16 mouse cellular contexts compared by ENCODE assay signal in the genomic region with DNA sequence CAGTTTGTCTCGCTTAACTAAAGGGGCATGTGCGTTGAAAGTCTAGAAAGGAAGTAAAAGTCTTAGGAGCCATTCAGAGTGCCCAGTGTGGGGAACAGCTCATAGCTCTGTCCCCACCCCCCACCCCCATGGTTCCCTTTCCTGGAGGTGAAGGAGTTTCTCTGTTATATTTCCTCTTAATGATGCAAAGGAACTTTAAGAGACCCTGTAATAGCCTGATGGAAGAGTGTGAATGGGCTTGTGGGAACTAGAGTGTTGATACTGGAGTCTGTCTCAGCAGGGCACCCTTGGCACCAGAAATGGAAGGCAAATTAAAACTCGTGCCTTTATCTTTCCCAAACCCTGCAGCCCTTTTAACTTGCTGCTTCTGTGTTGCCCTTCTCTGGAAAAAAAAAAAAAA. TPM values are rescaled to one million over a fixed set of nuclear protein-coding genes. Genes with fewer than 3 reads are reported as not detected.
A peak's percentile ranks its signal among the peaks of the same experiment; 100 is the strongest.
DNase-seq lines count a peak whose midpoint lies in the region; ATAC-seq and TF ChIP-seq lines count a peak whose summit lies in the region.
"Had no signal": no experiment of that assay in that cellular context is flagged by ENCODE, and none has a peak within 500 bp of the region (broad histone marks: within the 10 kb centered on the region; RNA-seq: fewer than 3 reads in every experiment).

No protein-coding gene starts in this region.

- H3K4me3 ChIP-seq in midbrain, embryonic 16.5 days (ENCODE audit: low read depth, low read length): no peak overlapping the region
- no peak overlapping the region for H3K4me3 ChIP-seq in midbrain, embryonic 14.5 days (replicated peaks; ENCODE audit: low read depth, low read length)
- H3K4me3 ChIP-seq in embryonic facial prominence, embryonic 14.5 days (ENCODE audit: low read depth, low read length): no peak overlapping the region
- no peak overlapping the region for H3K4me3 ChIP-seq in stomach, postnatal 0 days (ENCODE audit: low read depth, low read length)
- H3K4me3 ChIP-seq: erythroblast, embryonic 14.5 days had no signal

- no peak overlapping the region for H3K9ac ChIP-seq in midbrain, embryonic 16.5 days (ENCODE audit: low read depth, low read length)
- H3K9ac ChIP-seq in midbrain, embryonic 14.5 days (replicated peaks; ENCODE audit: low read length): no peak overlapping the region
- no peak overlapping the region for H3K9ac ChIP-seq in embryonic facial prominence, embryonic 14.5 days (ENCODE audit: low read depth, low read length)
- no peak overlapping the region for H3K9ac ChIP-seq in stomach, postnatal 0 days (ENCODE audit: low read length)

- no peak for TF ChIP-seq EP300 in stomach, postnatal 0 days (optimal IDR thresholded peaks at IDR 0.05)

- H3K4me1 ChIP-seq in midbrain, embryonic 16.5 days (ENCODE audit: control insufficient read depth, insufficient read depth, low read length): no peaks in the 10 kb centered on the region
- H3K4me1 ChIP-seq in midbrain, embryonic 14.5 days (ENCODE audit: control insufficient read depth, insufficient read depth, low read length): no peaks in the 10 kb centered on the region
- peaks cover 6% of the 10 kb centered on the region; the same call in 1 of the 2 replicates for H3K4me1 ChIP-seq in embryonic facial prominence, embryonic 14.5 days (ENCODE audit: control insufficient read depth, insufficient read depth, low read length)
- no peaks in the 10 kb centered on the region for H3K4me1 ChIP-seq in stomach, postnatal 0 days (replicated peaks; ENCODE audit: control insufficient read depth, insufficient read depth)

- 29% methylated on average over 3 of the region's 3 CpGs for WGBS in midbrain, embryonic 16.5 days
- WGBS in midbrain, embryonic 14.5 days: 35% methylated on average over 3 of the region's 3 CpGs
- whole genome bisulfite sequencing in embryonic facial prominence, embryonic 14.5 days: 24% methylated on average over 3 of the region's 3 CpGs
- 38% methylated on average over 3 of the region's 3 CpGs for WGBS in stomach, postnatal 0 days

- H3K36me3 ChIP-seq in midbrain, embryonic 16.5 days (ENCODE audit: control insufficient read depth, insufficient read depth, low read length): peaks cover 5% of the 10 kb centered on the region; the same call in 1 of the 2 replicates
- peaks cover 14% of the 10 kb centered on the region for H3K36me3 ChIP-seq in midbrain, embryonic 14.5 days (ENCODE audit: control insufficient read depth, insufficient read depth, low read length)
- H3K36me3 ChIP-seq in embryonic facial prominence, embryonic 14.5 days (ENCODE audit: control insufficient read depth, insufficient read depth, low read length): peaks cover 12% of the 10 kb centered on the region
- peaks cover 4% of the 10 kb centered on the region; the same call in 1 of the 2 replicates for H3K36me3 ChIP-seq in stomach, postnatal 0 days (ENCODE audit: control insufficient read depth, insufficient read depth, low read length)

- TF ChIP-seq CTCF in stomach, postnatal 0 days (IDR thresholded peaks at IDR 0.05; ENCODE audit: low read depth): no peak

- no peaks in the 10 kb centered on the region for H3K27me3 ChIP-seq in midbrain, embryonic 16.5 days (ENCODE audit: control insufficient read depth, insufficient read depth, low read depth, low read length)
- H3K27me3 ChIP-seq in midbrain, embryonic 14.5 days (ENCODE audit: control insufficient read depth, insufficient read depth, low read length): no peaks in the 10 kb centered on the region
- H3K27me3 ChIP-seq in embryonic facial prominence, embryonic 14.5 days (replicated peaks; ENCODE audit: control insufficient read depth, insufficient read depth, low read length): no peaks in the 10 kb centered on the region
- H3K27me3 ChIP-seq in stomach, postnatal 0 days (ENCODE audit: control insufficient read depth, insufficient read depth, low read length): no peaks in the 10 kb centered on the region

- H3K27ac ChIP-seq in midbrain, embryonic 16.5 days (ENCODE audit: low read length): peak overlapping the region; percentile 38; the same call in 1 of the 2 replicates
- H3K27ac ChIP-seq in midbrain, embryonic 14.5 days (replicated peaks; ENCODE audit: low read depth, low read length): no peak overlapping the region
- peak overlapping the region; percentile 35 for H3K27ac ChIP-seq in embryonic facial prominence, embryonic 14.5 days (replicated peaks; ENCODE audit: low read depth, low read length)
- H3K27ac ChIP-seq in stomach, postnatal 0 days (replicated peaks): peak overlapping the region; percentile 31

- ATAC-seq in midbrain, embryonic 16.5 days: no peak
- ATAC-seq in midbrain, embryonic 14.5 days (ENCODE audit: low FRiP score, low TSS enrichment): no peak
- ATAC-seq in embryonic facial prominence, embryonic 14.5 days (ENCODE audit: low read depth): no peak
- peak; percentile 90 for ATAC-seq in granulocyte monocyte progenitor cell, adult 5-6 weeks (replicated peaks; ENCODE audit: poor library complexity, severe bottlenecking)
- no peak for ATAC-seq in stomach, postnatal 0 days (ENCODE audit: low FRiP score, low TSS enrichment)

- H3K4me2 ChIP-seq in midbrain, embryonic 16.5 days (ENCODE audit: low read length): no peak overlapping the region
- no peak overlapping the region for H3K4me2 ChIP-seq in midbrain, embryonic 14.5 days (ENCODE audit: low read length)
- H3K4me2 ChIP-seq in embryonic facial prominence, embryonic 14.5 days (ENCODE audit: low read depth, low read length): 0 out of 2 replicates have a peak overlapping the region, but pooled peaks have one; percentile 2
- no peak overlapping the region for H3K4me2 ChIP-seq in stomach, postnatal 0 days (replicated peaks; ENCODE audit: low read depth)

- no peaks in the 10 kb centered on the region for H3K9me3 ChIP-seq in midbrain, embryonic 16.5 days (replicated peaks; ENCODE audit: control insufficient read depth, low read length, poor library complexity, severe bottlenecking)
- no peaks in the 10 kb centered on the region for H3K9me3 ChIP-seq in midbrain, embryonic 14.5 days (ENCODE audit: control insufficient read depth, low read length)
- no peaks in the 10 kb centered on the region for H3K9me3 ChIP-seq in embryonic facial prominence, embryonic 14.5 days (ENCODE audit: control insufficient read depth, low read length)
- no peaks in the 10 kb centered on the region for H3K9me3 ChIP-seq in stomach, postnatal 0 days (ENCODE audit: control insufficient read depth, low read length)
- H3K9me3 ChIP-seq: G1E had no signal

- no peak for DNase-seq in midbrain, embryonic 14.5 days
- DNase-seq in embryonic facial prominence, embryonic 14.5 days (ENCODE audit: low spot score): no peak
- DNase-seq in stomach, postnatal 0 days (ENCODE audit: low spot score): no peak
- no peak for DNase-seq in retina, embryonic 14.5 days (ENCODE audit: low spot score)
- no peak for DNase-seq in cerebellum, postnatal 10 days
- DNase-seq: gastrocnemius, postnatal 36 days; kidney, postnatal 36 days; lung, adult 18-20 months; spleen, adult 18-20 months; thymus, adult 18-20 months had no signal

RNA-seq across cellular contexts. Expression of a gene that starts 13.2 kb away (rescaled TPM):
- 111 TPM in 2 replicates for polyA plus RNA-seq in midbrain, embryonic 16.5 days (2015; fragmentation: Nextera tagmentation; extraction: Ambion mirVana)
- polyA plus RNA-seq in midbrain, embryonic 14.5 days (2014; fragmentation: Nextera tagmentation; extraction: Ambion mirVana): 93.6 and 95.3 TPM in 2 replicates
- polyA plus RNA-seq in embryonic facial prominence, embryonic 14.5 days (2014; fragmentation: Nextera tagmentation; extraction: Ambion mirVana): 68.7 and 81.8 TPM in 2 replicates
- total RNA-seq in granulocyte monocyte progenitor cell, adult 5-6 weeks (2014; fragmentation: Nextera tagmentation): 3.5 and 8.7 TPM in 2 replicates
- total RNA-seq in granulocyte monocyte progenitor cell, adult 5-6 weeks (2017): 2.8 and 4.6 TPM in 2 replicates
- 60.1 and 69.5 TPM in 2 replicates for polyA plus RNA-seq in stomach, postnatal 0 days (2015; fragmentation: Nextera tagmentation; extraction: Ambion mirVana)

RNA-seq across cellular contexts. Expression of a gene that starts 19.8 kb away (rescaled TPM):
- 39.8 and 43.1 TPM in 2 replicates for polyA plus RNA-seq in midbrain, embryonic 16.5 days (2015; fragmentation: Nextera tagmentation; extraction: Ambion mirVana)
- polyA plus RNA-seq in midbrain, embryonic 14.5 days (2014; fragmentation: Nextera tagmentation; extraction: Ambion mirVana): 48.9 and 49.7 TPM in 2 replicates
- 45.1 and 48.1 TPM in 2 replicates for polyA plus RNA-seq in embryonic facial prominence, embryonic 14.5 days (2014; fragmentation: Nextera tagmentation; extraction: Ambion mirVana)
- 25.3 and 25.6 TPM in 2 replicates for total RNA-seq in granulocyte monocyte progenitor cell, adult 5-6 weeks (2014; fragmentation: Nextera tagmentation)
- 49.2 and 96.4 TPM in 2 replicates for total RNA-seq in granulocyte monocyte progenitor cell, adult 5-6 weeks (2017)
- polyA plus RNA-seq in stomach, postnatal 0 days (2015; fragmentation: Nextera tagmentation; extraction: Ambion mirVana): 18.9 and 22.5 TPM in 2 replicates

RNA-seq across cellular contexts. Expression of a gene that starts 19.9 kb away (rescaled TPM):
- 5.9 and 8.1 TPM in 2 replicates for polyA plus RNA-seq in midbrain, embryonic 16.5 days (2015; fragmentation: Nextera tagmentation; extraction: Ambion mirVana)
- polyA plus RNA-seq in midbrain, embryonic 14.5 days (2014; fragmentation: Nextera tagmentation; extraction: Ambion mirVana): 5.6 and 9.4 TPM in 2 replicates
- 7.2 and 8.9 TPM in 2 replicates for polyA plus RNA-seq in embryonic facial prominence, embryonic 14.5 days (2014; fragmentation: Nextera tagmentation; extraction: Ambion mirVana)
- 5.0 and 7.0 TPM in 2 replicates for total RNA-seq in granulocyte monocyte progenitor cell, adult 5-6 weeks (2014; fragmentation: Nextera tagmentation)
- total RNA-seq in granulocyte monocyte progenitor cell, adult 5-6 weeks (2017): 10.3 and 11.5 TPM in 2 replicates
- polyA plus RNA-seq in stomach, postnatal 0 days (2015; fragmentation: Nextera tagmentation; extraction: Ambion mirVana): 6.1 and 6.5 TPM in 2 replicates

RNA-seq across cellular contexts. Expression of a gene that starts 27.7 kb away (rescaled TPM):
- not detected in 2 replicates for polyA plus RNA-seq in midbrain, embryonic 16.5 days (2015; fragmentation: Nextera tagmentation; extraction: Ambion mirVana)
- polyA plus RNA-seq in midbrain, embryonic 14.5 days (2014; fragmentation: Nextera tagmentation; extraction: Ambion mirVana): not detected in 2 replicates
- polyA plus RNA-seq in embryonic facial prominence, embryonic 14.5 days (2014; fragmentation: Nextera tagmentation; extraction: Ambion mirVana): not detected in 2 replicates
- total RNA-seq in granulocyte monocyte progenitor cell, adult 5-6 weeks (2014; fragmentation: Nextera tagmentation): not detected in 2 replicates
- total RNA-seq in granulocyte monocyte progenitor cell, adult 5-6 weeks (2017): not detected in 2 replicates
- polyA plus RNA-seq in stomach, postnatal 0 days (2015; fragmentation: Nextera tagmentation; extraction: Ambion mirVana): not detected in 2 replicates
- total RNA-seq: G1E; gastrocnemius, postnatal 36 days; left cerebral cortex, adult 8-10 months had no signal
- polyA plus RNA-seq: erythroblast, embryonic 14.5 days; G1E; intestine, embryonic 14.5 days had no signal

RNA-seq across cellular contexts. Expression of a gene that starts 50.1 kb away (rescaled TPM):
- polyA plus RNA-seq in midbrain, embryonic 16.5 days (2015; fragmentation: Nextera tagmentation; extraction: Ambion mirVana): 0.43 TPM in 1 of 2 replicates, not detected in the other
- 0.50 TPM in 1 of 2 replicates, not detected in the other for polyA plus RNA-seq in midbrain, embryonic 14.5 days (2014; fragmentation: Nextera tagmentation; extraction: Ambion mirVana)
- 1.2 and 2.5 TPM in 2 replicates for polyA plus RNA-seq in embryonic facial prominence, embryonic 14.5 days (2014; fragmentation: Nextera tagmentation; extraction: Ambion mirVana)
- total RNA-seq in granulocyte monocyte progenitor cell, adult 5-6 weeks (2014; fragmentation: Nextera tagmentation): 0.51 TPM in 1 of 2 replicates, not detected in the other
- not detected in 2 replicates for total RNA-seq in granulocyte monocyte progenitor cell, adult 5-6 weeks (2017)
- 6.3 and 7.7 TPM in 2 replicates for polyA plus RNA-seq in stomach, postnatal 0 days (2015; fragmentation: Nextera tagmentation; extraction: Ambion mirVana)
- total RNA-seq: G1E; left cerebral cortex, adult 8-10 months had no signal
- polyA plus RNA-seq: erythroblast, embryonic 14.5 days; G1E had no signal
